9 mouse cellular contexts compared by ENCODE assay signal in the genomic region with DNA sequence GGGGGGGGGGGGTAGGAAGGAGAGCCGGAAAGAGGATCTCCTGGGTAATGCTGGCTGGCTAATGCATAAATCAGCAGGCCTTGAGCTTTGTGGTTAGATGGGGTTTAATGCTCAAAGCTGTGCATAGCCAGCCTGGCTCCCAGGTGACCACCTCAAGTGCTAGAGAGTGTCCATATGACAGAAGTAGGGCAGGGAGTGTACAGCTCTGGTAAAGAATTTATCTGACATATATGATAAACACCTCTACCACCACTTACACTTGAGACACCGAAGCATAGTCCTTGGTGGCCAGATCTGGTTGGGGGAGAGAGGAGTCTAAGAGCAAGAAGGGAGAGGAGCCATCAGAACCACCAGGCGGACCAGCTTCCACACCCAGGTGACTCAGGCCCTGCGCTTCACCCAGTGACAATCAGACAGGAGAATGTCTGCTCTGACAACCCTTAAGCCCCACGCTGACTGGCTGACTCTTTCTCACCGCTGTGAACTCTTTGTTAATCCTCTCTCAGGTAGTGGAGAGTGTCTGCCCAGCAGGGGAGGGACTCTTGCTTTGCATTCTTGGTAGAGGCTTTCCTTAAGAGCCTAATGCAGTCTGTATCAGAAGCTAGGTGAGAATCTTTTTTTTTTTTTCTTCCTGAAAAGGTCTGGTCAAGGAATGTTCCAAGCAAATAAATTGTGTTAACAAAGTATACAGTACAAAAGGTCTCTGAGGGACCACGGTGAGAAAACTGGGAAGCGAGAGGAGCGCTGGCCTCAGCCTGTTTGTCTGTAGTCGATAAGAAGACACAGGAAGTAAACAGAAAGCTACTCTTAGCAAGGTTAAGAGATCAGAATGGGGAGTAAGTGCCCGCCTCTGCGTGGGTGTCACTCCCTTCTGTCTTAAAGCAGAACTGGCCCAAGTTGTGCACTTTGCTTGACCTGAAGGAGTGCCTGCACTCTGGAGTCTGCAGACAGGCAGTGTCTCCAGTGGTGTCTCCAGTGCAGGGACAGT.
DNase-seq lines count a peak whose midpoint lies in the region; ATAC-seq and TF ChIP-seq lines count a peak whose summit lies in the region.
"Had no signal": no experiment of that assay in that cellular context is flagged by ENCODE, and none has a peak within 500 bp of the region (broad histone marks: within the 10 kb centered on the region; RNA-seq: fewer than 3 reads in every experiment).

No protein-coding gene starts in this region.

- DNase-seq in forebrain, embryonic 10.5 days (ENCODE audit: extremely low spot score, low spot score), result no peak
- DNase-seq in forebrain, postnatal 0 days, result no peak
- peak; percentile 36 for DNase-seq in heart, postnatal 25 days (ENCODE audit: low spot score)
- peak; percentile 37 for DNase-seq in thymus, postnatal 4 days
- DNase-seq in embryo, embryonic 10.5 days (ENCODE audit: low spot score), result no peak

- H3K36me3 ChIP-seq in forebrain, embryonic 10.5 days (replicated peaks), result 0 out of 2 replicates have a peak, but pooled peaks cover 2% of the 10 kb centered on the region
- no peaks in the 10 kb centered on the region for H3K36me3 ChIP-seq in forebrain, postnatal 0 days (ENCODE audit: insufficient read depth)
- 0 out of 2 replicates have a peak, but pooled peaks cover 3% of the 10 kb centered on the region for H3K36me3 ChIP-seq in limb, embryonic 13.5 days
- no peaks in the 10 kb centered on the region for H3K36me3 ChIP-seq in midbrain, embryonic 13.5 days

- no peak overlapping the region for H3K4me3 ChIP-seq in forebrain, embryonic 10.5 days
- H3K4me3 ChIP-seq in forebrain, postnatal 0 days (ENCODE audit: low read depth, low read length), result no peak overlapping the region
- H3K4me3 ChIP-seq in bone marrow, adult 2 months (replicated peaks; ENCODE audit: control insufficient read depth, low read depth, low read length), result no peak overlapping the region
- H3K4me3 ChIP-seq in limb, embryonic 13.5 days, result no peak overlapping the region
- H3K4me3 ChIP-seq in midbrain, embryonic 13.5 days (replicated peaks), result no peak overlapping the region

- H3K4me1 ChIP-seq in forebrain, embryonic 10.5 days, result peaks cover 24% of the 10 kb centered on the region
- H3K4me1 ChIP-seq in forebrain, postnatal 0 days (ENCODE audit: insufficient read depth), result no peaks in the 10 kb centered on the region
- H3K4me1 ChIP-seq in bone marrow, adult 2 months (ENCODE audit: control insufficient read depth, insufficient read depth, low read length), result peaks cover 19% of the 10 kb centered on the region
- peaks cover 20% of the 10 kb centered on the region for H3K4me1 ChIP-seq in limb, embryonic 13.5 days
- peaks cover 17% of the 10 kb centered on the region for H3K4me1 ChIP-seq in midbrain, embryonic 13.5 days (replicated peaks)

- H3K9me3 ChIP-seq in forebrain, embryonic 10.5 days, result no peaks in the 10 kb centered on the region
- no peaks in the 10 kb centered on the region for H3K9me3 ChIP-seq in forebrain, postnatal 0 days (ENCODE audit: low read length)
- H3K9me3 ChIP-seq in limb, embryonic 13.5 days, result no peaks in the 10 kb centered on the region
- H3K9me3 ChIP-seq in midbrain, embryonic 13.5 days, result no peaks in the 10 kb centered on the region

- TF ChIP-seq CTCF in forebrain, postnatal 0 days (IDR thresholded peaks at IDR 0.05; ENCODE audit: low read depth), result no peak
- no peak for TF ChIP-seq CTCF in bone marrow, adult 2 months (IDR thresholded peaks at IDR 0.05; ENCODE audit: control insufficient read depth, insufficient read depth, low read length)

- no peak overlapping the region for H3K9ac ChIP-seq in forebrain, postnatal 0 days
- H3K9ac ChIP-seq in limb, embryonic 13.5 days, result 0 out of 2 replicates have a peak overlapping the region, but pooled peaks have one; percentile 25
- no peak overlapping the region for H3K9ac ChIP-seq in midbrain, embryonic 13.5 days (replicated peaks)

- no peak overlapping the region for H3K4me2 ChIP-seq in forebrain, postnatal 0 days (ENCODE audit: low read depth)
- H3K4me2 ChIP-seq in limb, embryonic 13.5 days (replicated peaks), result no peak overlapping the region
- no peak overlapping the region for H3K4me2 ChIP-seq in midbrain, embryonic 13.5 days (replicated peaks)

- no peaks in the 10 kb centered on the region for H3K27me3 ChIP-seq in forebrain, embryonic 10.5 days (ENCODE audit: poor library complexity, severe bottlenecking)
- H3K27me3 ChIP-seq in forebrain, postnatal 0 days (ENCODE audit: insufficient read depth, low read length), result no peaks in the 10 kb centered on the region
- H3K27me3 ChIP-seq in limb, embryonic 13.5 days, result no peaks in the 10 kb centered on the region
- H3K27me3 ChIP-seq in midbrain, embryonic 13.5 days, result no peaks in the 10 kb centered on the region
- H3K27me3 ChIP-seq: CH12.LX had no signal

- peak overlapping the region; percentile 65 for H3K27ac ChIP-seq in forebrain, embryonic 10.5 days
- H3K27ac ChIP-seq in forebrain, postnatal 0 days (ENCODE audit: low read depth, low read length), result no peak overlapping the region
- H3K27ac ChIP-seq in bone marrow, adult 2 months (ENCODE audit: control insufficient read depth, insufficient read depth, low read depth, low read length, poor library complexity), result peak overlapping the region; percentile 54
- H3K27ac ChIP-seq in limb, embryonic 13.5 days, result no peak overlapping the region
- H3K27ac ChIP-seq in midbrain, embryonic 13.5 days, result no peak overlapping the region

- ATAC-seq in forebrain, postnatal 0 days, result no peak
- ATAC-seq in limb, embryonic 13.5 days (ENCODE audit: low FRiP score, low read depth), result 0 out of 2 replicates have a peak, but pooled peaks have one; percentile 8
- ATAC-seq in midbrain, embryonic 13.5 days, result peak; percentile 76

- no peak for TF ChIP-seq POLR2A in bone marrow, adult 2 months (IDR thresholded peaks at IDR 0.05; ENCODE audit: borderline replicate concordance, control insufficient read depth, low read depth, low read length)

- 28% methylated on average over 12 of the region's 12 CpGs for WGBS in forebrain, embryonic 10.5 days
- WGBS in forebrain, postnatal 0 days, result 34% methylated on average over 12 of the region's 12 CpGs
- WGBS in bone marrow, adult 2 months, result 37% methylated on average over 12 of the region's 12 CpGs
- WGBS in limb, embryonic 13.5 days, result 44% methylated on average over 12 of the region's 12 CpGs
- whole genome bisulfite sequencing in midbrain, embryonic 13.5 days, result 27% methylated on average over 12 of the region's 12 CpGs

- intact Hi-C loops in heart, postnatal 25 days (cut with DNase I), result loop anchor here (1.0 to 5.0 kb wide), 4 partner anchors 41 to 127 kb away; no protein-coding TSS in a partner anchor

Comparison
In these comparisons a context has a peak if more than half of its experiments do, and no peak if none do; other contexts are left out.
1. H3K27ac ChIP-seq: peak in forebrain, embryonic 10.5 days (single experiment) and bone marrow, adult 2 months (single experiment); none in forebrain, postnatal 0 days (single experiment), limb, embryonic 13.5 days (single experiment) and midbrain, embryonic 13.5 days (single experiment).
2. DNase-seq: peak in heart, postnatal 25 days (single experiment) and thymus, postnatal 4 days (single experiment); none in forebrain, embryonic 10.5 days (single experiment), forebrain, postnatal 0 days (single experiment) and embryo, embryonic 10.5 days (single experiment).